Mouse (Mus musculus) erythroblast, embryonic 14.5 days (primary cell): Measurements from ENCODE around the gene Arhgef7. TPM values are rescaled to one million over a fixed set of nuclear protein-coding genes. Genes with fewer than 3 reads are reported as not detected.

ENCODE experiments used
- H3K27me3 ChIP-seq: 2 replicates; pipeline ENCODE4 v1.6.1; 2012; ENCODE audit warnings: inconsistent platforms; ENCODE audit not compliant: control insufficient read depth
- H3K36me3 ChIP-seq: 2 replicates; pipeline ENCODE4 v1.6.1; 2012; ENCODE audit warnings: mild to moderate bottlenecking, inconsistent platforms; ENCODE audit not compliant: control insufficient read depth
- H3K4me1 ChIP-seq: 2 replicates; pipeline ENCODE4 v1.6.1; 2012; ENCODE audit warnings: inconsistent platforms; ENCODE audit not compliant: control insufficient read depth
- H3K4me3 ChIP-seq: replicated peaks from 2 replicates; pipeline ENCODE3; 2012; ENCODE audit warnings: moderate library complexity, mild to moderate bottlenecking, inconsistent platforms
- H3K9me3 ChIP-seq: 2 replicates; pipeline ENCODE4 v1.6.1; 2012; ENCODE audit warnings: low read length, inconsistent platforms, mixed read lengths; ENCODE audit not compliant: control insufficient read depth
- GATA1 ChIP-seq: IDR thresholded peaks from 2 replicates; pipeline ENCODE4 v1.6.1; 2012; ENCODE audit warnings: low read length, inconsistent platforms, mixed read lengths
- TAL1 ChIP-seq: IDR thresholded peaks from 3 replicates; pipeline ENCODE4 v1.6.1; 2012; ENCODE audit warnings: low read length, inconsistent platforms, mixed read lengths
- polyA plus RNA-seq: library from polyadenylated mRNA; stranded (reverse); fragments of >175 nt; gene quantifications from 2 replicates; pipeline ENCODE4 v1.2.3, GENCODE M21; 2012

Arhgef7 gene
- polyA plus RNA-seq, 1 experiment: 1.1 TPM

DNA sequence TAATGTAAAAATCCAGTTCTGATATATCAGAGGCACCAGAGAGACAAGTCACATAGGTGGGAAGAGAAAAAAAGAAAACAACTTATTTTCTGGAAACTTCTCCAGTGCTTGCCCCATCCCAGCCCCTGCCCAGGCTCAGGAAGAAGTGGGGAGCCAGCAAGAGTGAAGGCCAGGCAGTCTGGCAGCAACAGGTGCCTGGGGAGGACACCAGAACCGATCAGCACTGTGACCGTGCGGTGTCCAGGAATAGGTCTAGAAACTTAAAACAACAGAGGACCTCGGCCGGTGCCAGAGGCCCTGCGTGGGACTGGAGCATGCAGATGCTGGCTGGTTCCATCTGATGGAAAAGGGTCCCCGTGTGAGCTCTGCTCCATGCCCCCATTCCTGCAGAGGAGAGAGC is 30.1 kb upstream of the Arhgef7 start:
- Histone ChIP-seq H3K4me3 (no peak overlapping the region), H3K9me3 (no peaks in the 10 kb centered on the region), H3K4me1 (no peaks in the 10 kb centered on the region), H3K27me3 (no peaks in the 10 kb centered on the region), H3K36me3 (no peaks in the 10 kb centered on the region)
- TF ChIP-seq TAL1 (no peak), GATA1 (no peak)

DNA sequence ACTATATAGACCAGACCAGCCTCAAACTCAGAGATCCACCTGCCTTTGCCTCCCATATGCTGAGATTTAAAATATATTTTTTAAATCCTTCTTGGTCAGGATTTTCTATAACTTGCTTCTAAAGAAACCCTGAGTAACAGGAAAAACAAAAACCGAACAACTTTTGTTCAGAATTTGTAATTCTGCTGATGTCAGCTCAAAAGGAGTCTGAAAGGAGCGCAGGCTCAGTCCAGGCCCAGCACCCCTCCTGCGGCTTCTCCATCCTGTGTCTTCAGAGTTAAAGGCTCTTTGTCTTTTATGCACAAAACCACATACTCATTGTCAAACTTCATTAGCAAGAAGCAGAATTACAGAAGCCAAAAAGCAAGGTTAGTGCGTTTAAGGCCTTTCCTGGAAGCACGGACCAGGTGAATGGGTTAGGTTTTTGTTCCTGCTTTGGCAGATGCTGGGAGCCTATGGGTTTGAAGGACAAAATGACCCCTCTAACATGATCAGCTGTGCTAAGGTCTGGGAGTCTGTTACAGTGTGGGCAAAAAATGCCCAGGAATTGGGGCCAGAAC is 28.0 kb upstream of the Arhgef7 start:
- no peaks in the 10 kb centered on the region for H3K36me3 ChIP-seq
- H3K4me3 ChIP-seq: no peak overlapping the region
- no peaks in the 10 kb centered on the region for H3K27me3 ChIP-seq
- no peaks in the 10 kb centered on the region for H3K9me3 ChIP-seq
- H3K4me1 ChIP-seq: no peaks in the 10 kb centered on the region
- no peak for TF ChIP-seq TAL1
- TF ChIP-seq GATA1: no peak

DNA sequence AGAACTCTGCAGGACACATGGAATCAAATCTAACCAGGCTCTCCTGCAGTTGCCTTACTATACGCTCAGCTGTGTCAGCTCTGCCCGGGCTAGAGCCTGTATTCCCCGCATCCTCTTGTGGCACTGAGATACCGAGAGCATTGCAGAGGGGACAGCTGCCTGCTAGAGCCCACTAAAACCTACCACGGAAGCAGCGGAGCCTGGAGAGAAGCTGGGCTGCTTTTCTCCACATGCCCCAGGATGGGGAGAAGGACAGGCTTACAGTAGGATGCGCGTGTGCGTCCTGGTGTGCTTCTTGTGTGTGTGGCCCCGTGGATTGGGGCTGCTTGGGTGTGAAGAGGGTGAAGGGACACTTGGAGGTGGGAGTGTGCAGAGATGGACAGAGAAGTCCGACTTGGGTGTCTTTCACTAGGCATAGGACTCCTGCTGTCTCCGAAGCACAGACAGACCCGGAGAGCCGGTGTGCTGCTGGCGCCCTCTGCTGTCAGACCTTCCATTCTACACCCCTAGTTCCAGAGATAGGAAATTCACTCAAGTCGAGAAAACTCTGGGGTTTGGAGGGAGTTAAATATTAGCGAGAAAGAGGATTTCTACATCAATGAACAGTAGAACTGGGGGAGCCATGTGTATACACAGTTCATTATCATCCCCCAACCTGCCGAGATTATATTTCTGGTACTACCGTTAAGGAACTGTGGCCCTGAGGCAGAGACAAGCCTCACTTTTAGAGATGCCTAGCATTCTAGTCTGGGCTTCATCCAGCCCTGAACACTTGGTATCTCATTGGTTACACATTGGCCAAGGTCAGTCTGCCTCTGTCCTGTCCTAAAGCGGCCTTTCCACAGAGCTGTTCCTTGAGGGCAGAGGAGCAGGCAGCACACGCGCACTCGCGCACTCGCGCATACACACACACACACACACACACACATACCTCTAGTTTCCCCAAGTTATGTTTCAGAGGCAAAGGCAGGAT is 27.2 kb upstream of the Arhgef7 start:
- H3K4me3 ChIP-seq: no peak overlapping the region
- TF ChIP-seq GATA1: no peak

DNA sequence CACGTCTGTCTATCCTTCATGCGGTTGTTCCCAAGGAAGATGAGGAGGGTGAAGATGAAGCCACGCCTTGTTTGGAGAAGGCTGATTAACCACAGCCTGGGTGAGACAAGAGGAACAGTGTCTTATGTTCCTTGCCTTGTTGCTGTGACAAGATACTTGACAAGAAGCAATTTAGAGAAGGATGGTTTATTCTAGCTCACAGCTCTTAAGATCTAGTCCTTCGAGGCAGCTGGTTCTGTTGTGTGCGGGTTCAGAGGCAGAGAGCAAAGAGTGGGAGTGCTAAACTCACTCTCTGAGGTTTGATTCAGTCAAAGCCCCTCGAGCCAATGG is 26.5 kb upstream of the Arhgef7 start, which contains the start of gene 1700016D06Rik:
TSS of gene 1700016D06Rik (minus strand) at position 31 of the 330 bp plus-strand sequence.
- Histone ChIP-seq H3K9me3 (no peaks in the 10 kb centered on the region; the same call in 1 of the 2 replicates), H3K4me1 (peaks cover 4% of the 10 kb centered on the region), H3K27me3 (no peaks in the 10 kb centered on the region), H3K36me3 (no peaks in the 10 kb centered on the region), H3K4me3 (no peak within 1 kb of the TSS)
- TF ChIP-seq GATA1 (no peak), TAL1 (no peak)

More for the DNA sequence above, 27.2 kb upstream of the Arhgef7 start:
- Histone ChIP-seq H3K27me3 (no peaks in the 10 kb centered on the region), H3K36me3 (no peaks in the 10 kb centered on the region), H3K9me3 (no peaks in the 10 kb centered on the region; the same call in 1 of the 2 replicates), H3K4me1 (peaks cover 4% of the 10 kb centered on the region)

DNA sequence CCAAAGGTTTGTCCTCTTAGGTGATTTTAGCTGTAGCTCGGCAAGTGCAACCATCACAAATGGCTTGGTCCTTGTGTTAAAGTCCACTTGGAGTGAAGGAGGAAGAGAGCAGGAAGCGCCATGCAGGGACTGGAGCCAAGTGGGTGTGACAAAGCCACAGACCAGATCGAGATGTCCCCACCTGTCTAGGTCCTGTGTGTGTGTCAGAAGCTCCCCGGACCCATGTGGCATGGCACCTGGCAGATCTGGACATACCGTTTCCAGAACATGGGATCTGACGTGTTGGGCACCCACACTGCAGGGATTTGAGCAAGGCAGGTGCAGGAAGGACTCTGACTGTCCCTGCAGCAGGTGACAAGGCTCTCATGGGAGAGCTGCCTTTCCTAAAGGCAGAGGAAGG is 26.1 kb upstream of the Arhgef7 start:
- H3K4me3 ChIP-seq: no peak overlapping the region
- no peaks in the 10 kb centered on the region; the same call in 1 of the 2 replicates for H3K9me3 ChIP-seq
- peaks cover 4% of the 10 kb centered on the region for H3K4me1 ChIP-seq
- H3K27me3 ChIP-seq: no peaks in the 10 kb centered on the region
- H3K36me3 ChIP-seq: no peaks in the 10 kb centered on the region
- TF ChIP-seq GATA1 (no peak), TAL1 (no peak)

DNA sequence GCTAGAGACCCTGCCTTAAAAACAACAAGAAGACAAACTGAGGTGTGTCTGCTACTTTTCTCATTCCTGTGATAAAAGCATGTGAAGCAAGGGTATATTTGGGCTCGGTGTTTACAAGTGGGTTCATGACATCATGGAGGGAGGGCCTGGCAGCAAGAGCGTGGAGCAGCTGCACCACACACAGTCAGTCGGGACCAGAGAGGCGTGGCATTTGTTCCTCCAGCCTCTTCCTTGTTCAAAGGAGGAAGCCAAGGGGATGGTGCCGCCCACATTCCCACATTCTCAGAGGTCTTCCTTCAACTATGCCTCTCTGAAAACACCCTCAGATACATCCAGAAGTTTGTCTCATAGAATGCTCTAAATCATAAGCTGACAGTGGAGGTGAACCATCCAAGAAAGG is 23.7 kb upstream of the Arhgef7 start:
- no peak for TF ChIP-seq TAL1
- TF ChIP-seq GATA1: no peak
- Histone ChIP-seq H3K36me3 (no peaks in the 10 kb centered on the region), H3K4me3 (no peak overlapping the region), H3K4me1 (peaks cover 4% of the 10 kb centered on the region), H3K9me3 (no peaks in the 10 kb centered on the region; the same call in 1 of the 2 replicates), H3K27me3 (no peaks in the 10 kb centered on the region)

DNA sequence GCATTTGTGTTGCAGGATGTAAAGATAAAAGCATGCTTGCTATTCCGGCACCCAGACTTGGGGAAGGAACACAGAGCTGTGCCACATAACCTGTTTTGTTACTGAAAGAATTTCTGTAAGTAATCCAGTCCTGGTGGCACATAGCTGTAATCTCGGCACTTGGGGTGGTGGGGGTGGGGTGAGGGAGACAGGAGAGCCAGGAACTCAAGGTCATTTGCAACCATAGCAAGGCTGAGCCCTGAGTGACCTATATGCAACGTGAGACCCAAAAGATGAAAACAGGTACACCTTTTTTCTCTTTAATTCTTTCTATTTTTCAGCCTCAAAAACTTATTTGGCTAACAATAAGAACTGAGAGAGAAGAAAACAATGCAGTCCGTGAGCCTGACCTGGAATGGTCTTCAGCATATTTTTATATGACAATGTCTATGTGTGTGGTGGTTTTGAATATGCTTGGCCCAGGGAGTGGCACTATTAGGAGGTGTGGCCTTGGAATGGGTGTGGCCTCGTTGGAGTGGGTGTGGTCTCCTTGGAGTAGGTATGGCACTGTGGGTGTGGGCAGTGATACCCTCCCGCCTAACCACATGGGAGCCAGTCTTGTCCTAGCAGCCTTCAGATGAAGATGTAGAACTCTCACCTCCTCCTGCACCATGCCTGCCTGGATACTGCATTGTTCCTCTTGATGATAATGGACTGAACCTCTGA is 22.7 kb upstream of the Arhgef7 start:
- no peak for TF ChIP-seq GATA1
- TF ChIP-seq TAL1: no peak
- H3K27me3 ChIP-seq: no peaks in the 10 kb centered on the region
- H3K36me3 ChIP-seq: no peaks in the 10 kb centered on the region
- H3K9me3 ChIP-seq: no peaks in the 10 kb centered on the region; the same call in 1 of the 2 replicates
- no peak overlapping the region for H3K4me3 ChIP-seq
- H3K4me1 ChIP-seq: peaks cover 4% of the 10 kb centered on the region

DNA sequence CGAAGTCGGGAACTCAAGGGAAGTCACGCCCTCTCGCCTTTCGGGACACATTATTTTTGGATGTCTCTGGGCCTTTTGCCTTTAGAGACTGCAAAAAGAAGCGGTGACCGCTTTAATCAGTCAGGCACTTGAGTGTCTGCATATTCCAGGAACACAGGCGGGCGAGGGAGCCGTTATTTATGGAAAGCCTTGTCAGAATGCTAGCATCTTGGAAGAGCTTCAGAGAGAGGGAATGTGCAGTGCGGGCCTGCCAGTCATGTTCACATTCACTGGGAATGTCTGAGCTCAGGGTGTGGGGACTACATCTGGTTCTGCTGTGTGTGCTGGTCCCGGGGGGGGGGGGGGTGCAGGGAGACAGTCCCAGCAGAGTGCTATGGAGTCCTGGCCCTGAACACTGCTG is 21.7 kb upstream of the Arhgef7 start:
- TF ChIP-seq GATA1 (no peak), TAL1 (no peak)
- Histone ChIP-seq H3K4me1 (peaks cover 4% of the 10 kb centered on the region), H3K36me3 (no peaks in the 10 kb centered on the region), H3K9me3 (no peaks in the 10 kb centered on the region; the same call in 1 of the 2 replicates), H3K27me3 (no peaks in the 10 kb centered on the region), H3K4me3 (no peak overlapping the region)

DNA sequence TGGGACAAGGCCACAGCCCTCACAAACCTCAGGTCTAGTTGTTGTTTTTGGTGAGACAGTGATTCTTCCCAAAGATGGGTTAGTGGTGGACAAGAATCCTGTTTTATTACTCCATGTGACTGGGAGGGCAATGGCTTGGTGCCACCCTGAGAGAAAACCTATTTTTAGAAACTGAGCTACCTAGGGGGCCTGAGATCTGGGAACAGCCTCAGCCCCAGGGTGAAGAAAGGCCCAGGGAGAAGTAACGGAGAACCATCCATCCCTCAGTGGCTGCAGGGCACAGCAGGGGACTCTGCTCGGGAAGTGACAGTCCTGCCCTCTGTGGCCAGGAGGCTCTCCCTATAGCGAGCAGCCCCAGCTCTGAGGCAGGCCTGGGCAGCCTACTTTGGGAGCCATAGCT is 19.8 kb upstream of the Arhgef7 start:
- TF ChIP-seq GATA1 (no peak), TAL1 (no peak)
- H3K9me3 ChIP-seq: no peaks in the 10 kb centered on the region; the same call in 1 of the 2 replicates
- no peaks in the 10 kb centered on the region for H3K36me3 ChIP-seq
- H3K4me3 ChIP-seq: no peak overlapping the region
- no peaks in the 10 kb centered on the region for H3K27me3 ChIP-seq
- H3K4me1 ChIP-seq: peaks cover 4% of the 10 kb centered on the region
